Mouse (Mus musculus) liver, embryonic 16.5 days (tissue): ENCODE data around the gene Lhfpl3. TPM values are rescaled to one million over a fixed set of nuclear protein-coding genes. Genes with fewer than 3 reads are reported as not detected.

Experiments
- ATAC-seq: fragments of 200-750 bp; cut with Nextera tagmentation; 2 replicates; pipeline ENCODE4 v1.8.0; 2017; ENCODE audit warnings: low read depth, mild to moderate bottlenecking, moderate number of reproducible peaks, moderate library complexity
- H3K27ac ChIP-seq: fragments of 300-500 bp; sonication (generic); 2 replicates; pipeline ENCODE4 v1.5.1; 2014; ENCODE audit warnings: mild to moderate bottlenecking, low read length
- H3K27me3 ChIP-seq: fragments of 300-500 bp; sonication (generic); 2 replicates; pipeline ENCODE4 v1.6.1; 2014; ENCODE audit warnings: low read depth, low read length, mixed read lengths; ENCODE audit not compliant: control insufficient read depth, insufficient read depth
- H3K36me3 ChIP-seq: fragments of 300-500 bp; sonication (generic); 2 replicates; pipeline ENCODE4 v1.6.1; 2014; ENCODE audit warnings: mild to moderate bottlenecking; ENCODE audit not compliant: control insufficient read depth, insufficient read depth
- H3K4me1 ChIP-seq: fragments of 300-500 bp; sonication (generic); 2 replicates; pipeline ENCODE4 v1.6.1; 2014; ENCODE audit warnings: low read depth, low read length, mixed read lengths; ENCODE audit not compliant: control insufficient read depth
- H3K4me2 ChIP-seq: fragments of 300-500 bp; sonication (generic); 2 replicates; pipeline ENCODE4 v1.6.1; 2014; ENCODE audit warnings: low read depth, low read length, mixed read lengths
- H3K4me3 ChIP-seq: fragments of 300-500 bp; sonication (generic); 2 replicates; pipeline ENCODE4 v1.5.1; 2014; ENCODE audit warnings: low read depth, mild to moderate bottlenecking, low read length
- H3K9ac ChIP-seq: fragments of 300-500 bp; sonication (generic); 2 replicates; pipeline ENCODE4 v1.6.1; 2014; ENCODE audit warnings: low read depth, low read length
- H3K9me3 ChIP-seq: fragments of 300-500 bp; sonication (generic); replicated peaks from 2 replicates; pipeline ENCODE4 v1.6.1; 2016; ENCODE audit warnings: low read length; ENCODE audit not compliant: control insufficient read depth
- WGBS: fragments of 180-500 bp; shearing (Covaris S2); extraction: QIAGEN DNeasy Blood & Tissue Kit; methylation state at CpG from one replicate; pipeline ENCODE4 v1.1.7; 2014; ENCODE audit not compliant: insufficient replicate concordance; 5-methylcytosine and 5-hydroxymethylcytosine counted together
- polyA plus RNA-seq: library from polyadenylated mRNA; unstranded; fragments of >200 nt; fragmentation: Nextera tagmentation; extraction: Ambion mirVana; gene quantifications from 2 replicates; pipeline ENCODE4 v1.2.1, GENCODE M21; 2015

Lhfpl3 gene
- polyA plus RNA-seq, 1 experiment from 2014 or later, result 0.05 TPM

GRCm38 (mm10) chr5:22986771-22987170, 240.9 kb downstream of the Lhfpl3 start:
- no peak for ATAC-seq
- Histone ChIP-seq H3K4me1 (no peaks in the 10 kb centered on the region), H3K4me3 (no peak overlapping the region), H3K4me2 (no peak overlapping the region), H3K27ac (no peak overlapping the region), H3K36me3 (no peaks in the 10 kb centered on the region), H3K27me3 (no peaks in the 10 kb centered on the region), H3K9ac (no peak overlapping the region), H3K9me3 (no peaks in the 10 kb centered on the region)
- WGBS, result 62% methylated on average over 2 of the region's 2 CpGs

GRCm38 (mm10) chr5:22999811-23000210, 254.0 kb downstream of the Lhfpl3 start:
- no peaks in the 10 kb centered on the region for H3K9me3 ChIP-seq
- H3K27me3 ChIP-seq, result no peaks in the 10 kb centered on the region
- no peak for ATAC-seq
- WGBS, result 36% methylated on average over 3 of the region's 3 CpGs
- H3K4me1 ChIP-seq, result no peaks in the 10 kb centered on the region
- no peak overlapping the region for H3K9ac ChIP-seq
- H3K27ac ChIP-seq, result no peak overlapping the region
- no peak overlapping the region for H3K4me3 ChIP-seq
- H3K4me2 ChIP-seq, result no peak overlapping the region
- no peaks in the 10 kb centered on the region for H3K36me3 ChIP-seq

GRCm38 (mm10) chr5:23003123-23003797, 257.4 kb downstream of the Lhfpl3 start:
- no peaks in the 10 kb centered on the region for H3K27me3 ChIP-seq
- no peak overlapping the region for H3K9ac ChIP-seq
- no peak for ATAC-seq
- WGBS, result 61% methylated on average over 2 of the region's 2 CpGs
- no peaks in the 10 kb centered on the region for H3K36me3 ChIP-seq
- no peak overlapping the region for H3K27ac ChIP-seq
- no peak overlapping the region for H3K4me3 ChIP-seq
- H3K4me1 ChIP-seq, result no peaks in the 10 kb centered on the region
- H3K4me2 ChIP-seq, result no peak overlapping the region
- no peaks in the 10 kb centered on the region for H3K9me3 ChIP-seq

- Histone ChIP-seq H3K27ac (no peak overlapping the region), H3K4me3 (no peak overlapping the region), H3K36me3 (no peaks in the 10 kb centered on the region), H3K9ac (no peak overlapping the region), H3K9me3 (no peaks in the 10 kb centered on the region), H3K27me3 (no peaks in the 10 kb centered on the region), H3K4me1 (no peaks in the 10 kb centered on the region), H3K4me2 (no peak overlapping the region)
- no peak for ATAC-seq
- WGBS, result 50% methylated on average over 1 of the region's 1 CpGs
These were observed 260.3 kb downstream of the Lhfpl3 start for GRCm38 (mm10) chr5:23006207-23006606.

GRCm38 (mm10) chr5:23010460-23010859, 264.6 kb downstream of the Lhfpl3 start:
- no peak overlapping the region for H3K4me2 ChIP-seq
- no peak overlapping the region for H3K27ac ChIP-seq
- WGBS, result 15% methylated on average over 1 of the region's 1 CpGs
- H3K9me3 ChIP-seq, result no peaks in the 10 kb centered on the region
- H3K36me3 ChIP-seq, result no peaks in the 10 kb centered on the region
- no peak overlapping the region for H3K4me3 ChIP-seq
- H3K9ac ChIP-seq, result no peak overlapping the region
- H3K4me1 ChIP-seq, result no peaks in the 10 kb centered on the region
- no peak for ATAC-seq
- H3K27me3 ChIP-seq, result no peaks in the 10 kb centered on the region

- H3K9ac ChIP-seq, result no peak overlapping the region
- no peak overlapping the region for H3K4me3 ChIP-seq
- H3K27ac ChIP-seq, result no peak overlapping the region
- no peaks in the 10 kb centered on the region for H3K4me1 ChIP-seq
- no peaks in the 10 kb centered on the region for H3K27me3 ChIP-seq
- ATAC-seq, result no peak
- H3K36me3 ChIP-seq, result no peaks in the 10 kb centered on the region
- no peak overlapping the region for H3K4me2 ChIP-seq
- H3K9me3 ChIP-seq, result no peaks in the 10 kb centered on the region
These were observed 268.1 kb downstream of the Lhfpl3 start for GRCm38 (mm10) chr5:23013997-23014396.

GRCm38 (mm10) chr5:23015587-23016335, 269.9 kb downstream of the Lhfpl3 start:
- Histone ChIP-seq H3K4me1 (no peaks in the 10 kb centered on the region), H3K9me3 (no peaks in the 10 kb centered on the region), H3K4me2 (no peak overlapping the region), H3K9ac (no peak overlapping the region), H3K27me3 (no peaks in the 10 kb centered on the region), H3K36me3 (no peaks in the 10 kb centered on the region), H3K27ac (no peak overlapping the region), H3K4me3 (no peak overlapping the region)
- 40% methylated on average over 8 of the region's 8 CpGs for WGBS
- ATAC-seq, result no peak

- no peak for ATAC-seq
- Histone ChIP-seq H3K4me1 (no peaks in the 10 kb centered on the region), H3K9me3 (no peaks in the 10 kb centered on the region), H3K4me3 (no peak overlapping the region), H3K27ac (no peak overlapping the region), H3K9ac (no peak overlapping the region), H3K27me3 (no peaks in the 10 kb centered on the region), H3K36me3 (no peaks in the 10 kb centered on the region), H3K4me2 (no peak overlapping the region)
- 67% methylated on average over 6 of the region's 6 CpGs for WGBS
These were observed 289.3 kb downstream of the Lhfpl3 start for GRCm38 (mm10) chr5:23034944-23035726.

GRCm38 (mm10) chr5:23035727-23036029, 289.8 kb downstream of the Lhfpl3 start:
- Histone ChIP-seq H3K27ac (no peak overlapping the region), H3K4me3 (no peak overlapping the region), H3K27me3 (no peaks in the 10 kb centered on the region), H3K9ac (no peak overlapping the region), H3K4me2 (no peak overlapping the region), H3K36me3 (no peaks in the 10 kb centered on the region), H3K9me3 (no peaks in the 10 kb centered on the region), H3K4me1 (no peaks in the 10 kb centered on the region)
- ATAC-seq, result no peak
- WGBS, result 63% methylated on average over 5 of the region's 5 CpGs
